Mouse (Mus musculus) 416B (cell line): Measurements from ENCODE around the gene Cela2a.

Experiments used
- DNase-seq: peaks from one replicate; pipeline ENCODE4 v3.0.0; 2011; ENCODE audit warnings: low read depth

Cela2a gene

GRCm38 (mm10) chr4:141766668-141767352 lies 59.1 kb downstream of the Cela2a start:
- no peak for DNase-seq

GRCm38 (mm10) chr4:141766316-141766667 lies 59.7 kb downstream of the Cela2a start:
- DNase-seq = no peak

GRCm38 (mm10) chr4:141765008-141765407 lies 61.0 kb downstream of the Cela2a start:
- no peak for DNase-seq
